Mouse (Mus musculus) Patski (cell line): ENCODE measurements around the gene Ankar. TPM values are rescaled to one million over a fixed set of nuclear protein-coding genes. Genes with fewer than 3 reads are reported as not detected.
A peak's percentile ranks its signal among the peaks of the same experiment; 100 is the strongest.

Experiments
- ATAC-seq: fragments of 100-300 bp; one replicate; pipeline ENCODE4 v1.8.0; 2021
- CTCF ChIA-PET: fragments of 350-600 bp; sonication (Branson Sonifier 250); formaldehyde crosslinking; loops from one replicate; lab custom pipeline; 2022; ENCODE audit warnings: inconsistent platforms; lab: Charles Lee
- POLR2A ChIA-PET: fragments of 350-600 bp; sonication (Branson Sonifier 250); formaldehyde crosslinking; loops from one replicate; lab custom pipeline; 2022; ENCODE audit warnings: antibody characterized with exemption, inconsistent platforms; lab: Charles Lee
- DNase-seq: peaks from one replicate; pipeline ENCODE4 v3.0.0-alpha.2; 2011; ENCODE audit warnings: low read depth, low spot score
- H3K27me3 ChIP-seq: fragments of 371-371 bp; one replicate; pipeline ENCODE4 v1.5.1; 2021
- CTCF ChIP-seq: fragments of 100-300 bp; IDR thresholded peaks from one replicate; pipeline ENCODE4 v1.5.1; 2021
- in situ Hi-C: fragments of 300-500 bp; cut with MboI; formaldehyde crosslinking; loops from 3 replicates; pipeline ENCODE4 v1.11.1; 2018; ENCODE audit warnings: low pct_unique_long_range_greater_than_20kb, mixed read lengths
- polyA plus RNA-seq: library from polyadenylated mRNA; unstranded; gene quantifications from one replicate; pipeline ENCODE4 v1.2.3, GENCODE M21; 2021

Gene Ankar
- polyA plus RNA-seq, 1 experiment from 2014 or later, result not detected

DNA sequence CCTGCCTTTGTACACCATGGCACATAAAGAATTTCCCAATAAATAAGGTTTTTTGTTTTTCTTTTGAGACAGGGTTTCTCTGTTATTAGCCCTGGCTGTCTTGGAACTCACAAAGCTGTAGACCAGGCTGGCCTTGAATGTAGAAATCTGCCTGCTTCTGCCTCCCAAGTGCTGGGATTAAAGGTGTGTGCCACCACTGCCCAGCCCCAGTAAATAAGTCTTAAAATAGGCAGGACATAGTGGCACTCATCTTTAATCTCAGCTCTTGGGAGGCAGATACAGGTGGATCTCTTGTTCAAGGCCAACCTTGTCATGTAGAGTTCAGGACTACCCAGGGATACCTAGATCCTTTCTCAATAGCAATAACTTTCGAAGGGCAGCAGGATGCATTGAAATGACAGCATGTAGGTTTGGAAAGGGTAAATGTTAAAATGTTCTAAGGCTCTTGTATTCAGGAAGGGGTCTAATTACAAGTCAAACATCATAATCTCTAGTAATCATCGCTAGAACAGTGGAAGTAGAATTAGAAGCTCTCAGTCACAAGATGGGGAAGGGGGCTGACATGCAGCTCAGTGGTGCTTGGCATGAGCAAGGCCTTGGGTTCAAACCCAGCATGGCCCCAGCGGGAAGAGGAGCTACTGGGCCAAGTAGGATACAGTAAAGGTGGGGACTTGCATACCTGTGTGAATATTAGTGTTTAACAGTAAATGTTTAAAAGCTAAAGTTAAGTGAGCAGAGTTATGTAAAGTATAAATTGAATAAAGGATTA lies 15.4 kb upstream of the Ankar start:
- TF ChIP-seq CTCF, result no peak
- DNase-seq, result no peak
- in situ Hi-C loops, result loop anchor here (5.0 to 25.0 kb wide), 5 partner anchors 37 to 1122 kb away; partner anchors contain the start of gene Xrcc5

DNA sequence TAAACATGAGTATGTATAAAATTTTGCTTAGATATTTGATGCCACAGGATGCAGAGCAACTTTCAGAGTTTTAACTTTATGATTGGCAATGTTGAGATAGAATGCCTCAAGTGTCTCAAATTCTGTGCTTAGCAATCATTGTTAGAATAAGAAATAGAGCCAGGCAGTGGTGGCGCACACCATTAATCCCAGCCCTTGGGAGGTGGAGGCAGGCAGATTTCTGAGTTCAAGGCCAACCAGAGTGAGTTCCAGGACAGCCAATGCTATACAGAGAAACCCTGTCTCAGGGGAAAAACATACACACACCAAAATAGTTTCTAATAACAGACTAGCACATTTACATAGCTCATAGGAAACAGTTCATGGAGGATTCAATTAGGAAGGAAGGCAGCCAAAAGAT lies 14.7 kb upstream of the Ankar start:
- no peaks in the 10 kb centered on the region for H3K27me3 ChIP-seq
- ChIA-PET CTCF (interaction anchor here (1.8 to 8.4 kb wide), 2 partner anchors 10 to 140 kb away, joined by 3 to 118 read pairs; no protein-coding TSS in a partner anchor), POLR2A (interaction anchor here (1.8 kb wide), 1 partner anchor 141 kb away, joined by 6 read pairs; no protein-coding TSS in a partner anchor)
- ATAC-seq (no peak), DNase-seq (no peak)
- no peak for TF ChIP-seq CTCF
- in situ Hi-C loops, result loop anchor here (5.0 to 25.0 kb wide), 5 partner anchors 37 to 1122 kb away; partner anchors contain the start of gene Xrcc5

More for the DNA sequence above, 15.4 kb upstream of the Ankar start:
- ChIA-PET POLR2A (interaction anchor here (1.0 to 1.8 kb wide), 3 partner anchors 110 to 140 kb away, joined by 4 to 6 read pairs (median 4); no protein-coding TSS in a partner anchor), CTCF (interaction anchor here (0.8 to 8.4 kb wide), 9 partner anchors 10 to 148 kb away, joined by 3 to 118 read pairs (median 4); no protein-coding TSS in a partner anchor)
- ATAC-seq, result no peak
- no peaks in the 10 kb centered on the region for H3K27me3 ChIP-seq

DNA sequence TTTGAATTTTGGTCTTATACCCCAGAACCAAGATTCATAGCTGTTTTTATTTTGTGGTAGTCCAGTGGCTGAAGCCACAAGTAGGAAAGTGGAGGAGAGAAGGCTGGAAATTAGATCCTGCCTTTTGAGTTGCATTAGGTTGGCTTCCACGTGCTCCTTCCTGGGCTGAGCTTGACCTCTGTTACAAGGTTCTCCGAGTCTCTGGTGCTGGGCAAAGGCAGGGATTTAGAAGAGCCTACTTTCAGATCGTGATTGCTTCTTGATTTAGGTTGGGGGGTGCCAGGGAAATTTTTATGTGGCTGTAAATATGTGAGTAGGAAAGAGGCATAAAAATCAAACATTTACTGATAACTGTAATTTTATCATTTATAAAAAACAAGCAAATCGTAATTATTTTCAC lies 14.2 kb upstream of the Ankar start:
- DNase-seq (no peak), ATAC-seq (no peak)
- no peak for TF ChIP-seq CTCF
- no peaks in the 10 kb centered on the region for H3K27me3 ChIP-seq
- in situ Hi-C loops, result loop anchor here (10.0 to 25.0 kb wide), 3 partner anchors 120 to 1123 kb away; partner anchors contain the start of gene Xrcc5
- ChIA-PET CTCF (interaction anchor here (1.8 to 8.4 kb wide), 2 partner anchors 9 to 141 kb away, joined by 3 to 118 read pairs; no protein-coding TSS in a partner anchor), POLR2A (interaction anchor here (0.6 kb wide), 1 partner anchor 195 kb away, joined by 3 read pairs; no protein-coding TSS in a partner anchor)

DNA sequence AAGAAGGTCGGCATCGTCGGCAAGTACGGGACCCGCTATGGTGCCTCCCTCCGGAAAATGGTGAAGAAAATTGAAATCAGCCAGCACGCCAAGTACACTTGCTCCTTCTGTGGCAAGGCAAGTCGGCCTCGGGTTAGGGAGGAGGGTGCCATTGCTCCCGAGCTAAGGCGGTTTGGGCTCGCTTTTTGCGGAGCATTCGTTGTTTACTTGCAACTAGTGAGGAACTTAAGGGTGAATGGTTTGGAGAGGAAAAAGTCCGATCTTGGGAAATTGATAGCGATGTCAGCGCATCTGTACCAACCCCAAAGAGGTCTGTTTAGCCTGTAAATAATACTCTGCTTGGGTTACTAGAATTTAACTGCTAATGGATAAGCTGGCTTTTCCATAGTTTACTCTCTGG lies 11.3 kb upstream of the Ankar start:
- DNase-seq (no peak), ATAC-seq (no peak)
- in situ Hi-C loops, result loop anchor here (10.0 to 25.0 kb wide), 3 partner anchors 123 to 1126 kb away; partner anchors contain the start of gene Xrcc5
- no peaks in the 10 kb centered on the region for H3K27me3 ChIP-seq
- CTCF ChIA-PET, result no interaction called here
- POLR2A ChIA-PET, result interaction anchor here (1.3 kb wide), 1 partner anchor 103 kb away, joined by 3 read pairs; no protein-coding TSS in a partner anchor
- no peak for TF ChIP-seq CTCF

DNA sequence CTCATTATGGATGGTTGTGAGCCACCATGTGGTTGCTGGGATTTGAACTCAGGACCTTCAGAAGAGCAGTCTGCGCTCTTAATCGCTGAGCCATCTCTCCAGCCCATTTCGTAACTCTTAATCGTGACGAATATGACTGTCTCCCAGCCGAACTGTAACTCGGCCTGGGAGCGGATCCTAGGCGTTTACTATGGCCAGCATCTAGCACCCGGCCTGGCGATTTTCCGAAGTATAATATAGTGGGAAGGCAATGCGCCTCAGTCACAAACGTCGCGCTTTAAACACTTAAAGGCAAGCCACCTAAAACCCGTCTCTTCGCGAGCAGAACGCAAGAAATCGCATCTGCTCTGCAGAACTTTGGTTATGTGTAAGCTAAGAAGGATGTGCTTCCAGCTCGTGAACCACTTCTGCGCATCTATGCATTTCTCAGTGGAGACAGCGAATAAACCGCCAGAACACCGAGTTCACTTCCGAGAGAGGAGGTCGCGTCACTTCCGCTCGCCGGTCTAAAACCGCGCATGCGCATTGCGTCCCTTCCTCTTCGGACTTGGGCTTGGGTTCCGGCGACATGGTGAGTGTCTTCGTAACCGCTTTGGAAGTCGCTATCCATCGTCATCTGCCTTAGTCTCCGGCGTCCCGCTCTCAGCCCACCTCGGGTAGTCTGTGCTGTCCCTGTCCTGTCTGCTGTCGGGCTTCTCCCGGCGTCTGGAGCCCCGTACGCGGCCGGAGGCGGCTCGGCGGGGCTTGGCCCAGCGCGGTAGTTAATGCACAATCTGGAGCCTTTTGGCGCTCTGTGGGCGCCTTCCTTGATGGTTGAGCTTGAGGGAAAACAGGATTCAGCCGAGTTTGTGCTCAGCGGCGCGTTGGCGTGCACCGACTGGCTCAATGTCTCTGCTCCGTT lies 10.6 kb upstream of the Ankar start, which contains the start of gene Rpl37a:
Gene Rpl37a (plus strand): TSS at position 538 of the 901 bp plus-strand sequence.
- ATAC-seq (peak; percentile 60), DNase-seq (no peak)
- no peak for TF ChIP-seq CTCF
- ChIA-PET CTCF (no interaction called here), POLR2A (interaction anchor here (1.3 kb wide), 1 partner anchor 102 kb away, joined by 3 read pairs; no protein-coding TSS in a partner anchor)
- no peaks in the 10 kb centered on the region for H3K27me3 ChIP-seq
- in situ Hi-C loops, result loop anchor here (10.0 to 25.0 kb wide), 3 partner anchors 124 to 1126 kb away; partner anchors contain the start of gene Xrcc5

DNA sequence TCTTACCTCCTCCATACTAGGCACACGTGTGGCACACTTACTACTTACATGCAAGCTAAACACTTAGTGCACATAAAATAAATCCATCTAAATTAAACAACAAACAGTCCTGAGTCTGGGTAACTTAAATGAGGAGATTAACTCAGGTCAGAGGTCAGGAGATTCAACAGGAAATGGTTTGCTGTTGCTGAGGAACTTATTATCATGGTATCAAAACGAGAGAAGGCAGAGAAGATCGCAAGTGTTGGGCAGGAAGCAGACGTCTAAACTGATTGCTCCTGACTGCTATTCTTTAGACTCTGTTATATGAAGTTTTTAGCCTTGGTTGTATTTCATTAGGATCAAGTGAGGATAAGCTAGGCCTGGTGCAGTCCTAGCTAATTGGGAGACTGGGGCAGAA lies 7.1 kb upstream of the Ankar start:
- DNase-seq (no peak), ATAC-seq (no peak)
- no peaks in the 10 kb centered on the region for H3K27me3 ChIP-seq
- TF ChIP-seq CTCF, result no peak
- ChIA-PET POLR2A (no interaction called here), CTCF (no interaction called here)
- in situ Hi-C loops, result loop anchor here (25.0 kb wide), 2 partner anchors 395 to 1130 kb away; partner anchors contain the start of gene Xrcc5

DNA sequence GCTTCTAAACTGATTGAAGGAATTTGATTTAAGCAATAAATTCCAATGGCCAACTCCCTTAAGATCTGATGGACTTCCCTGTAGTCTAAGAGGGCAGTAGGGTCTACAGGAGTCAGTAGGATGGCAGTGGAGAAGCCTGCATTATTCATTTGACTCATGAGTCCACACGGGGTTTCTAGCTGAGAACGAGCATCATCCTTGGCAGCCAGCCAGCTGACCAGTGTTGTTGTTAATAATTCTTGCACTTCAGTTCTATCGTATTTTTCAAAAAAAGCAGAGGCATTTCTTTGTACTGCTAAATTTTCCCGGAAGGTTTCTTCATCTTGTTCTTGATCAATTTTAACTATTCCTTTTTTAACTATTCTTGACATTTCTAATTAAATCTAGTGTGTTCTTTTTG lies 1.7 kb downstream of the Ankar start:
- in situ Hi-C loops, result no loop called here
- ATAC-seq (no peak), DNase-seq (no peak)
- H3K27me3 ChIP-seq, result peaks cover 6% of the 10 kb centered on the region
- POLR2A ChIA-PET, result no interaction called here
- CTCF ChIA-PET, result interaction anchor here (0.9 to 1.6 kb wide), 2 partner anchors 18 to 23 kb away, joined by 3 to 4 read pairs; no protein-coding TSS in a partner anchor
- no peak for TF ChIP-seq CTCF

DNA sequence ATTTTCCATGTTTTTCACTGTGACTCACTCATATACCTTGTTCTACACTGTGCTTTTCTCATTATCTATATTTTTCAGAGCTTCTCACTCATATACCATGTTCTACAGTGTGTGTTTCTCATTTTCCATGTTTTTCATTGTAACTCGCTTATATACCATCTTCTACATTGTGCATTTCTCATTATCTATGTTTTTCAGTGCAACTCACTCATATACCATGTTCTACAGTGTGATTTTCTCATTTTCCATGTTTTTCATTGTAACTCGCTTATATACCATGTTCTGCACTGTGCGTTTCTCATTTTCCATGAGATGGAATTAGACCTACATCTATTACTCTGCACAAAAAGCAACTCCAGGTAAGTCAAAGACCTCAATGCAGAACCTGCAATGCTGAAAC lies 4.1 kb downstream of the Ankar start:
- POLR2A ChIA-PET, result no interaction called here
- in situ Hi-C loops, result no loop called here
- TF ChIP-seq CTCF, result no peak
- no peak for ATAC-seq
- no peak for DNase-seq
- CTCF ChIA-PET, result no interaction called here
- H3K27me3 ChIP-seq, result peaks cover 3% of the 10 kb centered on the region

DNA sequence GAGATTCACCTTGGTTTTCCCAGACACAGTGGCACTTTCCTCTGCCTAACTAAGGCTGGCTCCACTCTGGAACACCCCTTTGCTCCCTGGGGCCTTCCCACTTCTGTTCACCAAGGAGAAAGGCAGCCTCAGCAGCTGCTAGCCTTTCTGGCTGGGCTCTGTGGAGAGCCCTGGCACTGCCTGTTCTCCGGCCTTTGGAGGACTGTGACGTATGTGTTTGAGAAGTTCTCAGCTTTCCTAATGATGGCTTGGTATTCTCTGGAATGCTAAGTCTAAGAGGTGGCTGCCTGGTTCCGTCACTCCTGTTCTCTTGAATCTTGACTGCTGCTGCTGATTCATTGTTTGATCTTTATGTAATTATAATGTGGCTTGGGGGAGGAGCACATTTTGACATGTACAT lies 27.3 kb downstream of the Ankar start:
- no peak for TF ChIP-seq CTCF
- no peak for ATAC-seq
- POLR2A ChIA-PET, result no interaction called here
- peaks cover 34% of the 10 kb centered on the region for H3K27me3 ChIP-seq
- in situ Hi-C loops, result no loop called here
- CTCF ChIA-PET, result no interaction called here
- DNase-seq, result no peak
